Mouse (Mus musculus) erythroblast, embryonic 14.5 days (primary cell): ENCODE data around the gene Vwa7. TPM values are rescaled to one million over a fixed set of nuclear protein-coding genes. Genes with fewer than 3 reads are reported as not detected.

ENCODE experiments used
- H3K27me3 ChIP-seq: 2 replicates; pipeline ENCODE4 v1.6.1; 2012; ENCODE audit warnings: inconsistent platforms; ENCODE audit not compliant: control insufficient read depth
- H3K36me3 ChIP-seq: 2 replicates; pipeline ENCODE4 v1.6.1; 2012; ENCODE audit warnings: mild to moderate bottlenecking, inconsistent platforms; ENCODE audit not compliant: control insufficient read depth
- H3K4me1 ChIP-seq: 2 replicates; pipeline ENCODE4 v1.6.1; 2012; ENCODE audit warnings: inconsistent platforms; ENCODE audit not compliant: control insufficient read depth
- H3K4me3 ChIP-seq: replicated peaks from 2 replicates; pipeline ENCODE3; 2012; ENCODE audit warnings: moderate library complexity, mild to moderate bottlenecking, inconsistent platforms
- H3K9me3 ChIP-seq: 2 replicates; pipeline ENCODE4 v1.6.1; 2012; ENCODE audit warnings: low read length, inconsistent platforms, mixed read lengths; ENCODE audit not compliant: control insufficient read depth
- GATA1 ChIP-seq: IDR thresholded peaks from 2 replicates; pipeline ENCODE4 v1.6.1; 2012; ENCODE audit warnings: low read length, inconsistent platforms, mixed read lengths
- TAL1 ChIP-seq: IDR thresholded peaks from 3 replicates; pipeline ENCODE4 v1.6.1; 2012; ENCODE audit warnings: low read length, inconsistent platforms, mixed read lengths
- polyA plus RNA-seq: library from polyadenylated mRNA; stranded (reverse); fragments of >175 nt; gene quantifications from 2 replicates; pipeline ENCODE4 v1.2.3, GENCODE M21; 2012

The Vwa7 gene
- polyA plus RNA-seq, 1 experiment, result 0.01 TPM

GRCm38 (mm10) chr17:35048149-35048931 is 32.0 kb downstream of the Vwa7 start:
- peak overlapping the region; percentile 46 for H3K4me3 ChIP-seq
- no peaks in the 10 kb centered on the region for H3K9me3 ChIP-seq
- no peak for TF ChIP-seq TAL1
- no peak for TF ChIP-seq GATA1
- peaks cover 13% of the 10 kb centered on the region for H3K36me3 ChIP-seq
- peaks cover 94% of the 10 kb centered on the region for H3K4me1 ChIP-seq
- no peaks in the 10 kb centered on the region for H3K27me3 ChIP-seq

GRCm38 (mm10) chr17:35048932-35049440 is 32.6 kb downstream of the Vwa7 start:
- Histone ChIP-seq H3K4me3 (no peak overlapping the region), H3K36me3 (peaks cover 18% of the 10 kb centered on the region), H3K9me3 (no peaks in the 10 kb centered on the region), H3K27me3 (no peaks in the 10 kb centered on the region), H3K4me1 (peaks cover 90% of the 10 kb centered on the region)
- no peak for TF ChIP-seq TAL1
- no peak for TF ChIP-seq GATA1

- no peak for TF ChIP-seq TAL1
- no peak for TF ChIP-seq GATA1
- H3K4me3 ChIP-seq, result peak within 1 kb of the TSS; percentile 82
- H3K36me3 ChIP-seq, result peaks cover 23% of the 10 kb centered on the region
- H3K9me3 ChIP-seq, result no peaks in the 10 kb centered on the region
- H3K27me3 ChIP-seq, result no peaks in the 10 kb centered on the region
- peaks cover 84% of the 10 kb centered on the region for H3K4me1 ChIP-seq
These were observed 33.2 kb downstream of the Vwa7 start, which contains the start of gene Clic1 for GRCm38 (mm10) chr17:35049561-35050016. TSS of gene Clic1 (plus strand) at chr17:35049966.

- peak overlapping the region; percentile 82 for H3K4me3 ChIP-seq
- H3K9me3 ChIP-seq, result no peaks in the 10 kb centered on the region
- H3K36me3 ChIP-seq, result peaks cover 28% of the 10 kb centered on the region
- H3K27me3 ChIP-seq, result no peaks in the 10 kb centered on the region
- peaks cover 80% of the 10 kb centered on the region for H3K4me1 ChIP-seq
- no peak for TF ChIP-seq GATA1
- no peak for TF ChIP-seq TAL1
These were observed 33.9 kb downstream of the Vwa7 start for GRCm38 (mm10) chr17:35050126-35050750.

- peak overlapping the region; percentile 82 for H3K4me3 ChIP-seq
- peaks cover 39% of the 10 kb centered on the region for H3K36me3 ChIP-seq
- no peaks in the 10 kb centered on the region for H3K9me3 ChIP-seq
- peaks cover 77% of the 10 kb centered on the region for H3K4me1 ChIP-seq
- H3K27me3 ChIP-seq, result no peaks in the 10 kb centered on the region
- TF ChIP-seq GATA1, result no peak
- TF ChIP-seq TAL1, result no peak
These were observed 35.0 kb downstream of the Vwa7 start for GRCm38 (mm10) chr17:35051156-35052086.

- TF ChIP-seq TAL1 (no peak), GATA1 (no peak)
- Histone ChIP-seq H3K4me1 (peaks cover 70% of the 10 kb centered on the region), H3K36me3 (peaks cover 42% of the 10 kb centered on the region)
These were observed 36.0 kb downstream of the Vwa7 start for GRCm38 (mm10) chr17:35052271-35052798.

GRCm38 (mm10) chr17:35055691-35056495 is 39.5 kb downstream of the Vwa7 start:
- peaks cover 9% of the 10 kb centered on the region for H3K27me3 ChIP-seq
- H3K36me3 ChIP-seq, result peaks cover 56% of the 10 kb centered on the region
- no peak for TF ChIP-seq GATA1
- no peak for TF ChIP-seq TAL1
- H3K4me1 ChIP-seq, result peaks cover 70% of the 10 kb centered on the region
- no peaks in the 10 kb centered on the region for H3K9me3 ChIP-seq
- H3K4me3 ChIP-seq, result no peak overlapping the region

More at GRCm38 (mm10) chr17:35052271-35052798, 36.0 kb downstream of the Vwa7 start:
- H3K4me3 ChIP-seq, result peak overlapping the region; percentile 82
- H3K27me3 ChIP-seq, result no peaks in the 10 kb centered on the region
- H3K9me3 ChIP-seq, result no peaks in the 10 kb centered on the region

- H3K27me3 ChIP-seq, result peaks cover 13% of the 10 kb centered on the region
- no peak overlapping the region for H3K4me3 ChIP-seq
- peaks cover 58% of the 10 kb centered on the region for H3K36me3 ChIP-seq
- H3K4me1 ChIP-seq, result peaks cover 67% of the 10 kb centered on the region
- H3K9me3 ChIP-seq, result no peaks in the 10 kb centered on the region
- no peak for TF ChIP-seq GATA1
These were observed 40.7 kb downstream of the Vwa7 start for GRCm38 (mm10) chr17:35057090-35057489.
